Mouse (Mus musculus) limb, embryonic 15.5 days (tissue): Measurements from ENCODE around the gene Antxr1. TPM values are rescaled to one million over a fixed set of nuclear protein-coding genes. Genes with fewer than 3 reads are reported as not detected.
A peak's percentile ranks its signal among the peaks of the same experiment; 100 is the strongest.

ENCODE experiments used
- ATAC-seq: fragments of 200-750 bp; cut with Nextera tagmentation; 2 replicates; pipeline ENCODE4 v1.8.0; 2017; ENCODE audit warnings: low read depth, moderate TSS enrichment; ENCODE audit not compliant: insufficient number of reproducible peaks, low FRiP score, low TSS enrichment
- H3K27ac ChIP-seq: fragments of 300-500 bp; sonication (generic); 2 replicates; pipeline ENCODE4 v1.5.1; 2015; ENCODE audit warnings: moderate library complexity, mild to moderate bottlenecking, inconsistent platforms
- H3K27me3 ChIP-seq: fragments of 300-500 bp; sonication (generic); 2 replicates; pipeline ENCODE4 v1.6.1; 2015; ENCODE audit warnings: inconsistent platforms
- H3K36me3 ChIP-seq: fragments of 300-500 bp; sonication (generic); 2 replicates; pipeline ENCODE4 v1.6.1; 2015; ENCODE audit warnings: inconsistent platforms
- H3K4me1 ChIP-seq: fragments of 300-500 bp; sonication (generic); 2 replicates; pipeline ENCODE4 v1.6.1; 2015; ENCODE audit warnings: inconsistent platforms
- H3K4me2 ChIP-seq: fragments of 300-500 bp; sonication (generic); 2 replicates; pipeline ENCODE4 v1.6.1; 2015; ENCODE audit warnings: mild to moderate bottlenecking, inconsistent platforms
- H3K4me3 ChIP-seq: fragments of 300-500 bp; sonication (generic); 2 replicates; pipeline ENCODE4 v1.5.1; 2015; ENCODE audit warnings: mild to moderate bottlenecking, inconsistent platforms
- H3K9ac ChIP-seq: fragments of 300-500 bp; sonication (generic); 2 replicates; pipeline ENCODE4 v1.6.1; 2015; ENCODE audit warnings: inconsistent platforms
- H3K9me3 ChIP-seq: fragments of 300-500 bp; sonication (generic); 2 replicates; pipeline ENCODE4 v1.6.1; 2016; ENCODE audit warnings: inconsistent platforms
- WGBS: fragments of 180-500 bp; shearing (Covaris S2); methylation state at CpG from one replicate; pipeline ENCODE4 v1.1.7; 2015; 5-methylcytosine and 5-hydroxymethylcytosine counted together
- polyA plus RNA-seq: library from polyadenylated mRNA; unstranded; fragments of >200 nt; fragmentation: Nextera tagmentation; extraction: Ambion mirVana; gene quantifications from 2 replicates; pipeline ENCODE4 v1.2.1, GENCODE M21; 2015

Gene Antxr1
- polyA plus RNA-seq, 1 experiment from 2014 or later = 21.7 TPM

DNA sequence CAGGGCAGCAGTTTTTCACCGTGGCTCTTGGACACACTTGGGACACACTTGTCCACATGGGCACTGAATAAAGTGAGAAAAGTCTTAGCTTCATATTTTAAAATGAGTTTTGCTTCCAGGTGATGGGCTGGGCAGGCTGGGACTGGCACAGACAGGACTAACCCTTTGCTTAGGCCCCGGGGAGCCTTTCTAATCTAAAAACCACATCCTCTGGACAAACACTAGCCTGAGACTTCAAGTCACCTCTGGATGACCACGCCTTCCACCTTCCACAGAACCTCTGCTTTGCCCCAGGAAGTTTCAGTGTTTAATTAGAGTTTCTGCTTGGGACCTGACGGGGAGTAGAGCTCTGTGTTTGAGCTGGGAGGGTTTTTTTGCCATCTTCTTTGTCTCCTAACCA, 98.4 kb downstream of the Antxr1 start:
- no peaks in the 10 kb centered on the region for H3K27me3 ChIP-seq
- no peak overlapping the region for H3K9ac ChIP-seq
- peak overlapping the region; percentile 44 for H3K27ac ChIP-seq
- no peak overlapping the region for H3K4me2 ChIP-seq
- H3K4me3 ChIP-seq = no peak overlapping the region
- no peak for ATAC-seq
- peaks cover 20% of the 10 kb centered on the region; the same call in 1 of the 2 replicates for H3K4me1 ChIP-seq
- peaks cover 50% of the 10 kb centered on the region for H3K36me3 ChIP-seq
- 54% methylated on average over 4 of the region's 4 CpGs for WGBS
- no peaks in the 10 kb centered on the region for H3K9me3 ChIP-seq

DNA sequence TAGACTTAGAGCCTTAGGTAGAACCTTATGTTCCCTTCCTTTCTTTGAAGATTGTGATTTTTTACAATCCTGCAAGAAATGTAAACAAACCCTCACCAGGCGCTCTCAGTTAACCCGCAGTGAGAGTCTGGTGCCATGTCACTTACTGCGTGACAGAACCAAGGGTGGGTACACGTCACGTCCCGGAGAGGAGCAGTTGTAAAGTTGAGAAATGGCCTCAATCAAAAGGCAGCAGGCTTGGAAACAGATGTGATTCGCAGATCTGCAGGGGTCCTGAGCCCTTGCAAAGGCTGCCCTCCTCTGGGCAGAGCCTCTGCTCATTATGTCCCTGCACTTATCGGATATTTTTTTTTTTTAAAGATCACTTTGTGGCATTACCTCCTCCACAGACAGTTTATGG, 99.6 kb downstream of the Antxr1 start:
- Histone ChIP-seq H3K4me3 (no peak overlapping the region), H3K4me2 (no peak overlapping the region), H3K27ac (no peak overlapping the region), H3K27me3 (no peaks in the 10 kb centered on the region), H3K4me1 (peaks cover 20% of the 10 kb centered on the region; the same call in 1 of the 2 replicates), H3K9ac (no peak overlapping the region), H3K36me3 (peaks cover 47% of the 10 kb centered on the region), H3K9me3 (no peaks in the 10 kb centered on the region)
- WGBS = 23% methylated on average over 8 of the region's 8 CpGs
- ATAC-seq = no peak

DNA sequence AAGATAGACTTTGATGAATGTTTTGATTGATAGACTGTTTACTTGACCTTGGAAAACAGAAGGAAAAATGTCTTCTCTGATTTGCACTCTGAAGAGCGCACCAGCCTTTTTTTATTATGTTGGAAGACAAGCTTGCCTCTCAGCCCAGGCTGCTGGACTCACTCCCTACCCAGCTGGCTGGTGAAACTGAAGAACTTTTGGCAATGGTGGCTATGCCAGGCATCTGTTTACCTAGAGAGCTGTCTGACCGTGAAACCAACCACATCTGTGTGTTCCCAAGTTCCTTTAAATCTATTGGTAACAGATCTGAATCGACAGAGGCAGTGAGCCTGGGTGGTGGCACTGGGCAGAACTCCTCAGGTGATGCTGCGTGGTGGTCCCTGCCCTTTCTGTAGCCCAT, 102.5 kb downstream of the Antxr1 start:
- H3K4me3 ChIP-seq = no peak overlapping the region
- no peaks in the 10 kb centered on the region for H3K9me3 ChIP-seq
- ATAC-seq = no peak
- H3K4me1 ChIP-seq = peaks cover 21% of the 10 kb centered on the region; the same call in 1 of the 2 replicates
- no peaks in the 10 kb centered on the region for H3K27me3 ChIP-seq
- 75% methylated on average over 4 of the region's 4 CpGs for WGBS
- no peak overlapping the region for H3K27ac ChIP-seq
- H3K36me3 ChIP-seq = peaks cover 35% of the 10 kb centered on the region
- H3K9ac ChIP-seq = no peak overlapping the region
- H3K4me2 ChIP-seq = no peak overlapping the region

DNA sequence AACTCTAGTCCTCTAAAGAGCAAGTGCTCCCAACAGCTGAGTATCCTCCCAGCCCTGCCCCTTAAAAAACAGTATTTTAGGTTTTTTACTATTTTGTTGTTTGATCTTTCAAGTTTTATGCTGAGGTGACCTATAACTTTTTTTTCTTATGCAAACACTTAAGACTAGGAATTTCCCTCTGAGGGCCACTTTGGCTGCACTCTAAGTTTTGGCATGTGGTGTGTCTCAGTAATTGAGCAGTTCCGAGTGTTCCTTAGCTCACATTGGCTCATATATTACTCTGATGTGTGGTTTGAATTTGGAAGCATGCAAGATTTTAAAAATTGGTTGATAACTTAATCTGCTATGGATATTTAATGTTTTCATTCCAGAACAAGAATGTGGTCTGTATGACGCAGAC, 105.6 kb downstream of the Antxr1 start:
- 85% methylated on average over 2 of the region's 2 CpGs for WGBS
- no peak overlapping the region for H3K4me2 ChIP-seq
- H3K36me3 ChIP-seq = peaks cover 28% of the 10 kb centered on the region
- H3K27me3 ChIP-seq = no peaks in the 10 kb centered on the region
- ATAC-seq = no peak
- no peak overlapping the region for H3K9ac ChIP-seq
- H3K4me3 ChIP-seq = no peak overlapping the region
- peaks cover 31% of the 10 kb centered on the region for H3K4me1 ChIP-seq
- no peak overlapping the region for H3K27ac ChIP-seq
- no peaks in the 10 kb centered on the region for H3K9me3 ChIP-seq

DNA sequence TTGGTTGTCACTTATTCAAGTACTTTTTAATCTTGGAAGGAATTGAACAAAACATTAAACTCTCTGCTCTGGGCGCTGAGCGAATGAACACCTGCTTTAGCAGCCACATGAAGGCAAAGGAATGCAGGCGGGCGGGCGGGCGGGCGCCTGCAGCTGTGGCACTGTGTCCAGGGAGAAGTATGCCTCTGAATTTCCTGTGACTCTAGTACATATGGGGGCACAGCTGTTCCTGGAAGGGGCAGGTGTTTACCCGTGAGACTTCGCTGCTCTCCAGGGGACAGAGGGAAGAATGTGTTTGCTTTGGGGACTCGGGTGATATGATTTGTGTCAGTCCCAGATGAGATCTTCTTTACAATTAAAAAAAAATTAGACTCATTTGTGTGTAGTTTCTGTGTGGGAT, 107.7 kb downstream of the Antxr1 start:
- peaks cover 50% of the 10 kb centered on the region for H3K4me1 ChIP-seq
- H3K27ac ChIP-seq = peak overlapping the region; percentile 81
- H3K4me2 ChIP-seq = no peak overlapping the region
- no peaks in the 10 kb centered on the region for H3K9me3 ChIP-seq
- peak; percentile 56; the same call in 1 of the 2 replicates for ATAC-seq
- H3K36me3 ChIP-seq = peaks cover 26% of the 10 kb centered on the region
- no peak overlapping the region for H3K4me3 ChIP-seq
- no peak overlapping the region for H3K9ac ChIP-seq
- WGBS = 38% methylated on average over 10 of the region's 10 CpGs
- H3K27me3 ChIP-seq = no peaks in the 10 kb centered on the region

DNA sequence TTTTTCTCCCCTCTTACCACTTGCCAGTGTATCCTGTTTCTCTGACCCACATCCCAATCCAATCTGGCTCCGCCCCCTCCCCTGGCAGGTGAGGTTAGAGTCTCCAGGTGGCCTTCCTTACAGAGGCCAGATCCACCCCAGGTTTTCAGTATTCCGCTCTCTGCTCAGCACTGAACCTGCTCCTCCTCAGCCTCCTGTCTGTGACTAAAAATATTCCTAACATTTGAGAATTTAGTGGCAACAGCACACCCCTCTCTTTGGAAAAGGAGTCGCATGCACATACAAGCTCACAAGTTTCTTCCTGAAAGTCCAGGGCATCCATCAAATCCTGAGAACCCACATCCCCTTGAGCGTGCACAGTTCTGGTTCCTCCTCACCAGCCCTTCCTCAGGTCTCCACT, 109.3 kb downstream of the Antxr1 start:
- Histone ChIP-seq H3K4me3 (no peak overlapping the region), H3K4me2 (no peak overlapping the region), H3K27ac (peak overlapping the region; percentile 81), H3K27me3 (no peaks in the 10 kb centered on the region), H3K36me3 (peaks cover 11% of the 10 kb centered on the region; the same call in 1 of the 2 replicates), H3K9ac (no peak overlapping the region), H3K9me3 (no peaks in the 10 kb centered on the region), H3K4me1 (peaks cover 56% of the 10 kb centered on the region)
- WGBS = 65% methylated on average over 4 of the region's 4 CpGs
- no peak for ATAC-seq

DNA sequence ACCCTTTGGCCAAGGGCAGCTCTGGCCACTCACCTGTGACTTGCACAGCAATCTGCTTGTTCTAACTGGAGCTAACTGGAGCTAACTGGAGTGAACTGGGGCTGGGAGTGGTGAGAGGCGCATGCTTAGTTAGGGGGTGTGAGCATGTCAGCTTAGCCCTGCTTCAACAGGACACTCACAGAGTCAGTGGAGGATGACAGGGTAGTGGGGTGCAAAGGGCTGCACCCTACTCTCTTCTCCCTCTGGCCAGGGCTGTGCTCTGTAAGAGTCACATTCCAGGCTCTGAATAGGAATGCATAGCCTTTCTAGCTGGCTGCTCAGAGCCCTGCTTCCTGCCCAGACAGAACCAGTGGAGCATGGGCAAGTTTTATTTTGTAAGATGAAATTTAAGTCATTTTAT, 110.3 kb downstream of the Antxr1 start:
- Histone ChIP-seq H3K9ac (no peak overlapping the region), H3K9me3 (no peaks in the 10 kb centered on the region), H3K4me1 (peaks cover 64% of the 10 kb centered on the region), H3K4me2 (no peak overlapping the region), H3K36me3 (peaks cover 8% of the 10 kb centered on the region; the same call in 1 of the 2 replicates), H3K4me3 (no peak overlapping the region), H3K27me3 (no peaks in the 10 kb centered on the region), H3K27ac (peak overlapping the region; percentile 81)
- WGBS = 70% methylated on average over 1 of the region's 1 CpGs
- no peak for ATAC-seq

DNA sequence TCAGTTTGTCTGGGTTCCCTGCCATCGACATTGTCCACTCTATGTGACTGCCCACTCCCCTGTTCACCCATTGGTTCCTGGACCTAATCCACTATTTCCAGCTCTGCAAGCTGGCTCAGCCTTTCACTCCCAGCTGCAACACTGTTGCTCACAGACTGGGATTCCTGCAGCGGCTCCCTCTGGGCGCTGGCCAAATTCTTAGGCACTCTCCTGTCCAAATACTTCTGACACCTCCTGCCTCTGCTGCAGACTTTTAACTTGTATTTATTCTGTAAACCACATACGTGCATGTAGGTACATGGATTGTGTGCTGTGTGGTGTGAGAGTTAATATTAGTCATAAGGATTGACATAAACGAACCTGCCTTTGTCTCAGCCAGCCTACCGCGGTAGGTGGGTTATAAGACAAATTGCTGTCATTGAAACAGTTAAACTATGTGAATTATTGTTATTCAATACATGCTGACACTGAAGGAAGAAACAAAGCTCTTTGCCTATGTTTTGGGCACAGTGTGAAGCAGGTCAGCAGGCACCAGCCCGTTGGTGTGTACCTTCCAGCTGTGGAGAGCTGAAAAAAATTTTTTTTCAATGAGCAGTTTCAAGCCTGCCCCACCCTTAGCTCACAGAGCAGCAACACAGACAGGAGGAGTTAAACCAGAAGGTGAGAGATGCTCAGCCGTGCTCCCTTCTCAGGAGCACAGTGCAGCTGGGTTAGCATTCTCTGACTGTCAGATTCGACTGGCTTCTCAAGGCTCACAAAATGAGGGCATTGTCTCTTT, 112.6 kb downstream of the Antxr1 start:
- Histone ChIP-seq H3K4me2 (no peak overlapping the region), H3K27me3 (no peaks in the 10 kb centered on the region), H3K9me3 (no peaks in the 10 kb centered on the region), H3K27ac (peak overlapping the region; percentile 73), H3K9ac (no peak overlapping the region), H3K4me1 (peaks cover 77% of the 10 kb centered on the region), H3K4me3 (no peak overlapping the region), H3K36me3 (no peaks in the 10 kb centered on the region)
- ATAC-seq = peak; percentile 21; the same call in 1 of the 2 replicates
- WGBS = 26% methylated on average over 10 of the region's 10 CpGs

DNA sequence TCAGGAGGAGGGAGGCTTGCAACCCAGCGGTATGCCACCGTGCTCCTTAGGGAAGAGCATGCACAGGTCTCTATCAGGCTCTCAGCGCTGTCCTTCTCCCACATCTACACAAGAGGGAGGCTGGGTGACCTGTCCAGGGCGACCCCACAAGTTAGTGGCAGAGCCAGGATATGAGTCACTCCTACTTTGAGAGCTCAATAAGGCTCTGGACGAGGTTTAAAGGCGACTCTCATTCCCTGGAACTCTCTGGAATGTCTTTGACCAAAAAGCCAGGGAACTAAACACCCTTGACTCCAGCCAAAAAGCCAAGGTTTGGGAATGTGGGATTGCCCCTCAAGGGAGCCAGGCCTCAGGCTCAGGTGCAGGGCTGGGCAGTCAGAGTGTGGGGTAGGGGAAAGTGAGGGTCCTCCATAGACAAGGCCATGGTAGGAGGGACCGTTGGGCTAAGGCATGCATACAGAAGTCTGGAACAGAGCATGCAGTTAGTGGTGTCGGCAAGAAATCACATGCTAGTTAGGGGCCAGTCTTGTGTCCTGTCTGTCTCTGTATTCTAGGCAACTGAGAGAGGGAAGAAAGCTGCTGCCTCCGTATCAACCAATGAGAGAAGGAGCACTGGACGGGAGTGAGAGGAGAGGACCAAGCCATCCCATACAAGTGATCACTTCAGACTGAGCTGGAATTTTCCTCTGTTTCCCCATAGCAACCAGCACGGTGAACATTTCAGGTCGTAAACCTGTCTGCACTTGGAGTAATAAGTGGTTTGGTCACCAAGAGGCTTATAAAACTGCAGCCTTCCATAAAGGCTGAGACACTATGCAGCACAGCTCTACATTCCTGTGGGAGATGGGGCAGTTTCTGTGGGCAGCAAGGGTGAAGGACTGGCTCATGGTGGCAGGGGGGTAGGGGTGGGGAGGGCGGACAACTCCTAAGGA, 116.3 kb downstream of the Antxr1 start:
- peak overlapping the region; percentile 77 for H3K27ac ChIP-seq
- peak; percentile 68 for ATAC-seq
- H3K4me2 ChIP-seq = no peak overlapping the region
- no peak overlapping the region for H3K9ac ChIP-seq
- 44% methylated on average over 13 of the region's 13 CpGs for WGBS
- no peaks in the 10 kb centered on the region for H3K27me3 ChIP-seq
- no peak overlapping the region for H3K4me3 ChIP-seq
- H3K36me3 ChIP-seq = peaks cover 24% of the 10 kb centered on the region
- peaks cover 54% of the 10 kb centered on the region for H3K4me1 ChIP-seq
- no peaks in the 10 kb centered on the region for H3K9me3 ChIP-seq

DNA sequence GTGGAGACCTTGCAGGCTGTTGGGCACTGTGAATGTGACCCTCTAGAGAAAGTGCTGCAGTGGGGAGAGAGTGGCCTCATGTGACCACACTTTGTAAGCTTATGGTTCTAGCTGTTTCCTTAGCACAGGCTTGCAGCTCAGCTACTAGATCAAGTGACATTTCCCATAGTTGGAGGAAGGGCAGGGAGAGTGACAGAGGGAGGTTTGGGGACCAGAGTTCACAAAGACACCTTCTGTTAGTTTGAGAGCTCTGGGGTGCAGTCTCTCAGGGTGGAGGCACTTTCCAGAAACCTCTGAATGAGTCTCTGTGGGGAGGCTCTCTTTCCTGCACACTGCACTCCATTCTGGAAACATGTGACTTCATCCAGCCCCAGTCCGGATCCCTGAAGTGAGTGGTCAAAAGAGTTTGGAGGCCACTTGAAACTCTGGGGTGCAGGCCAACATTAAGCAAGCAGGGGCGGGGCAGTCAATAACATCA, 119.5 kb downstream of the Antxr1 start:
- Histone ChIP-seq H3K36me3 (peaks cover 53% of the 10 kb centered on the region), H3K27ac (peak overlapping the region; percentile 27; the same call in 1 of the 2 replicates), H3K9ac (no peak overlapping the region), H3K9me3 (no peaks in the 10 kb centered on the region), H3K27me3 (no peaks in the 10 kb centered on the region), H3K4me2 (no peak overlapping the region), H3K4me3 (no peak overlapping the region), H3K4me1 (peaks cover 29% of the 10 kb centered on the region)
- ATAC-seq = no peak
- 71% methylated on average over 2 of the region's 2 CpGs for WGBS

DNA sequence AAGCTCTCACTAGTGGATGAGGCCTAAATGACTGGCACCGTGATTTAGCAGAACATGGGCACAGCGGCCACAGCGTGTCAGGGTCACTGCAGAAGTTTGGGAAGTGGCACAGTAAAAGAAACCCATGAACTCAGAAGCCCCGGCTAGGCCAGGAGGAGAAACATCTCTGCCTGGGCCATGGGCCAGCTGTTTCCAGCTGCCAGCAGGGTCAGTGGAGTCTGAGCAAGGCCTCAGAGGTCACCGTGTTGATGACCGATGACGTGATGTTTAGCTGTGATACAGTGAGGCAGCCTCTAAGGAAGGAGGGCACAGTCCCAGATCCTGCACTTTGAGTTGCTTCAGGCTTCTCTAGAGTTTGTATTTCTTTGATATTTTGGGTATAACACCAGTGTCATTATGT, 122.4 kb downstream of the Antxr1 start:
- no peak overlapping the region for H3K9ac ChIP-seq
- WGBS = 71% methylated on average over 7 of the region's 7 CpGs

DNA sequence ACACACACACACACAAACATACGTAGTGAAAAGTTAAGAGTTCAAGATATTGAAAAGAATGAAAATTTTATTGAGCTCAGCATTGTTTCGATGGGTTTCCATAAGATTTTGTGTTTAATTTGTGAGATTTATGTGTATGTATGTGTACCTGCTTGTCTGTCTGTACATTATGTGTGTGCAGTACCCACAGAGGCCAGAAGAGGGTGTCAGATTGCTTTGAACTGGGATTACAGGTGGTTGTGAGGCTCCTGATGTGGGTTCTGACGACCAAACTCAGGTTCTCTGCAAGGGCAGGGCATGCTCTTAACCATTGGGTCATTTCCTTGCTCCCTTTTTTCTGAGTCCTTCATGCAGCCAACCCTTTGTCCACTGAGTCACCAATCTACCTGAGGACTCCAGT, 124.1 kb downstream of the Antxr1 start:
- H3K36me3 ChIP-seq = peaks cover 60% of the 10 kb centered on the region

More for the DNA sequence above, 122.4 kb downstream of the Antxr1 start:
- H3K4me2 ChIP-seq = no peak overlapping the region
- H3K4me3 ChIP-seq = no peak overlapping the region
- no peak overlapping the region for H3K27ac ChIP-seq
- H3K36me3 ChIP-seq = peaks cover 62% of the 10 kb centered on the region
- H3K9me3 ChIP-seq = no peaks in the 10 kb centered on the region
- ATAC-seq = no peak
- peaks cover 7% of the 10 kb centered on the region; the same call in 1 of the 2 replicates for H3K4me1 ChIP-seq
- H3K27me3 ChIP-seq = no peaks in the 10 kb centered on the region

More for the DNA sequence above, 124.1 kb downstream of the Antxr1 start:
- Histone ChIP-seq H3K27ac (no peak overlapping the region), H3K4me1 (peaks cover 11% of the 10 kb centered on the region; the same call in 1 of the 2 replicates), H3K4me3 (no peak overlapping the region), H3K9me3 (no peaks in the 10 kb centered on the region), H3K9ac (no peak overlapping the region), H3K27me3 (no peaks in the 10 kb centered on the region), H3K4me2 (no peak overlapping the region)
- ATAC-seq = no peak
- WGBS = 83% methylated on average over 3 of the region's 3 CpGs
